Mouse (Mus musculus) retina, embryonic 14.5 days (tissue): ENCODE measurements at regions not wholly inside any gene's neighbourhood (a gene's known extent, or its start where the extent isn't known, plus 50 kb on each side); places are given as distances from the start of the nearest gene placed in this dataset.

Experiments
- DNase-seq: peaks from one replicate; pipeline ENCODE4 v3.0.0-alpha.2; 2015; ENCODE audit warnings: low spot score

GRCm38 (mm10) chr1:17838408-17839022, 307.2 kb downstream of the Crisp4 start:
- DNase-seq, result peak; percentile 18

- no peak for DNase-seq
These were observed 319.8 kb downstream of the Crisp4 start for GRCm38 (mm10) chr1:17825860-17826259.
